Mouse (Mus musculus): Measurements from ENCODE around the gene Trim40. TPM values are rescaled to one million over a fixed set of nuclear protein-coding genes. Genes with fewer than 3 reads are reported as not detected.

Trim40 gene
- polyA plus RNA-seq, 1 experiment: not detected

DNA sequence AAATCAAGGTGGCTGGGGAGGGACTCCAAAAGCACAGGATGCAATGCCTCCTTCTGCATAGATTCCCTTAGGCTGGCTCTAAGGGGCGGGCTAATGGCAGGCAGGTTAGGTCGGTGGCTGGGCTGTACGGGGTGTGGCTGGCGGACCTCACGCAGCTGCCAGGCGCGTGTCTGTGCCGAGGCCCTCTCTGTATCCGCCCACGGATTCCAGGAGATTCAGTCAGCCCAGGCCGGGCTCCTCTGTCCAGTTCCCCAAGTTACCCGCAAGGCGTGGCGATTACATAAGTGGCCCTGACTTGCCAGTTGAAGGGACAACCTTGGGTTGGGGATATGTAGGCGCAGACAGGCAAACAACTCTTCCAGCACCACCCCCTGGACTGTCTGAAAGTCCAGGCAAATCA is 30.3 kb upstream of the Trim40 start:
- WGBS: 52% methylated on average over 15 of the region's 15 CpGs
- Histone ChIP-seq H3K27ac (ENCODE audit: insufficient read depth, low read depth, low read length) (no peak overlapping the region), H3K4me3 (ENCODE audit: insufficient read depth, low read depth, low read length) (no peak overlapping the region), H3K4me1 (ENCODE audit: control insufficient read depth, insufficient read depth, low read length) (no peaks in the 10 kb centered on the region)
- TF ChIP-seq CTCF (IDR thresholded peaks at IDR 0.05; ENCODE audit: insufficient read depth, low read depth, low read length) (no peak), POLR2A (IDR thresholded peaks at IDR 0.05; ENCODE audit: insufficient read depth, low read depth, low read length) (no peak)

- Histone ChIP-seq H3K27ac (ENCODE audit: insufficient read depth, low read depth, low read length) (no peak overlapping the region), H3K4me1 (ENCODE audit: control insufficient read depth, insufficient read depth, low read length) (no peaks in the 10 kb centered on the region), H3K4me3 (ENCODE audit: insufficient read depth, low read depth, low read length) (no peak overlapping the region)
- WGBS: 14% methylated on average over 9 of the region's 9 CpGs
- TF ChIP-seq POLR2A (IDR thresholded peaks at IDR 0.05; ENCODE audit: insufficient read depth, low read depth, low read length) (no peak), CTCF (IDR thresholded peaks at IDR 0.05; ENCODE audit: insufficient read depth, low read depth, low read length) (peak; percentile 41; the same call in 1 of the 2 replicates)
Observed at GRCm38 (mm10) chr17:36915076-36915475, 25.2 kb upstream of the Trim40 start.

DNA sequence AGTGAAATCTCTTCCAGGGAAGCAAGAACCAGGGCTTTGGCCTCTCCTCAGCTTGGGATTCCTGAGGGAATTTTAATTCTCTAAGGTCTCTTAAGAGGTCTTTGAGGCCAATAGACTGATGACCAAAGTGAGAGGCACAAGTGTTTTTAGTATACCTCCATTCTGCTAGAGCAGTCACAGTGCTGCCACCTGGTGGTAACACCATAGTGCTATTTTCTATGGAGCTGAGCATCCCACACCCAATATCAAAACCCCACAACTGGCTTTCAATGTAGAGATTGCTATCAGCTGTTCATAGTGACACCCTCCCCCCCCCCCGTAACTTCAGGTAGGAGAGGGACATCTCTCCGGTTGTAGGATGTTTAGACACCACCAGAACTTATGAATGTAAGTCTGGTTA is 24.2 kb upstream of the Trim40 start:
- Histone ChIP-seq H3K27ac (ENCODE audit: insufficient read depth, low read depth, low read length) (no peak overlapping the region), H3K4me3 (ENCODE audit: insufficient read depth, low read depth, low read length) (no peak overlapping the region), H3K4me1 (ENCODE audit: control insufficient read depth, insufficient read depth, low read length) (no peaks in the 10 kb centered on the region)
- WGBS: 6% methylated on average over 2 of the region's 2 CpGs
- TF ChIP-seq CTCF (IDR thresholded peaks at IDR 0.05; ENCODE audit: insufficient read depth, low read depth, low read length) (no peak), POLR2A (IDR thresholded peaks at IDR 0.05; ENCODE audit: insufficient read depth, low read depth, low read length) (no peak)

- 83% methylated on average over 2 of the region's 2 CpGs for WGBS
- no peaks in the 10 kb centered on the region for H3K4me1 ChIP-seq (ENCODE audit: control insufficient read depth, insufficient read depth, low read length)
- no peak overlapping the region for H3K4me3 ChIP-seq (ENCODE audit: insufficient read depth, low read depth, low read length)
- no peak for TF ChIP-seq CTCF (IDR thresholded peaks at IDR 0.05; ENCODE audit: insufficient read depth, low read depth, low read length)
- TF ChIP-seq POLR2A (IDR thresholded peaks at IDR 0.05; ENCODE audit: insufficient read depth, low read depth, low read length): no peak
- H3K27ac ChIP-seq (ENCODE audit: insufficient read depth, low read depth, low read length): no peak overlapping the region
Observed at GRCm38 (mm10) chr17:36912031-36912430, 22.1 kb upstream of the Trim40 start.

GRCm38 (mm10) chr17:36909802-36910201 is 19.9 kb upstream of the Trim40 start:
- H3K4me1 ChIP-seq (ENCODE audit: control insufficient read depth, insufficient read depth, low read length): no peaks in the 10 kb centered on the region
- WGBS: 63% methylated on average over 4 of the region's 4 CpGs
- H3K4me3 ChIP-seq (ENCODE audit: insufficient read depth, low read depth, low read length): no peak overlapping the region
- no peak overlapping the region for H3K27ac ChIP-seq (ENCODE audit: insufficient read depth, low read depth, low read length)
- TF ChIP-seq POLR2A (IDR thresholded peaks at IDR 0.05; ENCODE audit: insufficient read depth, low read depth, low read length) (no peak), CTCF (IDR thresholded peaks at IDR 0.05; ENCODE audit: insufficient read depth, low read depth, low read length) (no peak)

DNA sequence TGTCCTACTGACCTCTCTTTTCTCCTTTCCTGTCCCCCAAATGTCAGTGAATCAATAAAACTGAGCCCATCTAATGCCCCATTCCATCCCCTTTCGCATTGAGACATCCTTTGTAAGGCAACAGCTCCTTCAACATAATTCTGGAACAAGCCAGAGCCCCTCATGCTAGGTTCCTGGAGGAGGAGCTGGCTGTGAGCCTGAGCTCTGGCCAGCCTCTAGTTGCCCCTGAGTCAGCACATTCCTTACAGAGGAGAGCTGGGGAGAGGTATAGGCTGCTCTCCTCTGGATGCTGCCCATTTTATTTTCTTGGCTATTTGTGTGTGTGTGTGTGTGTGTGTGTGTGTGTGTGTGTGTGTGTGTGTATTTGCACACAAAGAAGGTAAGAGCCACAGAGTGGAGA is 18.3 kb upstream of the Trim40 start:
- WGBS: 48% methylated on average over 1 of the region's 1 CpGs
- Histone ChIP-seq H3K4me3 (ENCODE audit: insufficient read depth, low read depth, low read length) (no peak overlapping the region), H3K4me1 (ENCODE audit: control insufficient read depth, insufficient read depth, low read length) (no peaks in the 10 kb centered on the region), H3K27ac (ENCODE audit: insufficient read depth, low read depth, low read length) (no peak overlapping the region)
- TF ChIP-seq CTCF (IDR thresholded peaks at IDR 0.05; ENCODE audit: insufficient read depth, low read depth, low read length): no peak

- WGBS: 53% methylated on average over 3 of the region's 3 CpGs
- H3K4me1 ChIP-seq (ENCODE audit: control insufficient read depth, insufficient read depth, low read length): peaks cover 3% of the 10 kb centered on the region
- H3K27ac ChIP-seq (ENCODE audit: insufficient read depth, low read depth, low read length): no peak overlapping the region
- H3K4me3 ChIP-seq (ENCODE audit: insufficient read depth, low read depth, low read length): no peak overlapping the region
- TF ChIP-seq CTCF (IDR thresholded peaks at IDR 0.05; ENCODE audit: insufficient read depth, low read depth, low read length) (no peak), POLR2A (IDR thresholded peaks at IDR 0.05; ENCODE audit: insufficient read depth, low read depth, low read length) (no peak)
Observed at GRCm38 (mm10) chr17:36903651-36904050, 13.7 kb upstream of the Trim40 start.

- 41% methylated on average over 1 of the region's 1 CpGs for WGBS
- H3K4me3 ChIP-seq (ENCODE audit: insufficient read depth, low read depth, low read length): no peak overlapping the region
- TF ChIP-seq POLR2A (IDR thresholded peaks at IDR 0.05; ENCODE audit: insufficient read depth, low read depth, low read length) (no peak), CTCF (IDR thresholded peaks at IDR 0.05; ENCODE audit: insufficient read depth, low read depth, low read length) (no peak)
- no peak overlapping the region for H3K27ac ChIP-seq (ENCODE audit: insufficient read depth, low read depth, low read length)
- H3K4me1 ChIP-seq (ENCODE audit: control insufficient read depth, insufficient read depth, low read length): peaks cover 3% of the 10 kb centered on the region
Observed at GRCm38 (mm10) chr17:36900691-36901090, 10.8 kb upstream of the Trim40 start.

DNA sequence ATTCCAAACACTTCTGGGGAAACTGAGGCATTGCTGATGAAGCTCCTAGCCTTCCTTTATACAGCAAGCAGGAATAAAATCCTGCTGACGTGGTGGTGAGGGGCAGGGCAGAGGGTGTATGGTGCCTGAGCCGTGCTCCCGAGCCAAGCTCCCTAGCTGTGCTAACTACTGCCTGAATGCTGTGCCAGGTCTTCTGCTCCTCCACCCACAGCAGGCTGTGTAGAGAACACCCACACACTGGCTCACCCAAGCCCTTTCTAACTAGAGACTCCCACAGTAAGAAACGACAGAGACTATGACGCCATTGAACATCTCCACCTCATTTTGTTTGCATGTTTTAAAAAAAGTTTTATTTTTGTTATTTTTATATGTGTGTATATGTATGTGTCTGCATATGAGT is 10.1 kb upstream of the Trim40 start:
- H3K4me3 ChIP-seq (ENCODE audit: insufficient read depth, low read depth, low read length): no peak overlapping the region
- 29% methylated on average over 5 of the region's 5 CpGs for WGBS
- no peak for TF ChIP-seq CTCF (IDR thresholded peaks at IDR 0.05; ENCODE audit: insufficient read depth, low read depth, low read length)
- TF ChIP-seq POLR2A (IDR thresholded peaks at IDR 0.05; ENCODE audit: insufficient read depth, low read depth, low read length): no peak
- peaks cover 3% of the 10 kb centered on the region for H3K4me1 ChIP-seq (ENCODE audit: control insufficient read depth, insufficient read depth, low read length)
- H3K27ac ChIP-seq (ENCODE audit: insufficient read depth, low read depth, low read length): no peak overlapping the region

- TF ChIP-seq POLR2A (IDR thresholded peaks at IDR 0.05; ENCODE audit: insufficient read depth, low read depth, low read length) (no peak), CTCF (IDR thresholded peaks at IDR 0.05; ENCODE audit: insufficient read depth, low read depth, low read length) (no peak)
- peaks cover 3% of the 10 kb centered on the region for H3K4me1 ChIP-seq (ENCODE audit: control insufficient read depth, insufficient read depth, low read length)
- no peak overlapping the region for H3K27ac ChIP-seq (ENCODE audit: insufficient read depth, low read depth, low read length)
- 84% methylated on average over 4 of the region's 4 CpGs for WGBS
- H3K4me3 ChIP-seq (ENCODE audit: insufficient read depth, low read depth, low read length): no peak overlapping the region
Observed at GRCm38 (mm10) chr17:36899376-36899775, 9.5 kb upstream of the Trim40 start.
